Mouse (Mus musculus) adrenal gland, adult 8-10 months (tissue): ENCODE data around the gene Paqr4. TPM values are rescaled to one million over a fixed set of nuclear protein-coding genes. Genes with fewer than 3 reads are reported as not detected.
"Not testable (repeated sequence)": the region's sequence is repeated elsewhere in the genome, so short reads cannot be mapped to it uniquely, and the experiment has no call there.

Experiments used
- DNase-seq: peaks from one replicate; pipeline ENCODE4 v3.0.0; 2022
- total RNA-seq, 4 experiments: library from RNA; stranded (reverse); gene quantifications; 2 replicates each; pipeline ENCODE4 v1.2.4; 2022

Paqr4 gene
- 10 to 100 TPM in 3 of 4 experiments, 1 to 10 TPM in 1; 7.7 to 17.9 (median 12.0) TPM for total RNA-seq

DNA sequence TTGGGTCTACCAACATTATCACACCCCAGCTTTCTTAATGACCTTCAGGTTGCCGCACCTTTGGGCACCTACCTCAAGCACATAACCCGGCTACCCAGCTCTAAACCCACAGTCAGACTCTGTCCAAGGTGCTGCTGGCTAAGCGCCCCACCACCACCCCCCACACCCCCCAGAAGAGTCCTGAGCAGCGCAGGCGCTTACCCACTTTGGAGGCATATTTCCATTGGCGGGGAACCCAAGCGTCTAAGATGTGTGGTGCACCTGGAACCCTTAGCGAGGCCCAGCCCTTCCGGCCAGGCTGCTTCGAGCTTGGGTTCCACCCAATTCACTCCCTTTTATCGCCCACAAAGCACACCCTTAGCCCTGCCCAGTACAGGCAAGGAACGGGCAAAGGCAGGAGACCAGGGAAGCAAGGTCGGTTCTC lies at the start of gene Paqr4:
TSS of gene Paqr4 (minus strand) at position 270 of the 424 bp plus-strand sequence.
- DNase-seq = no peak

DNA sequence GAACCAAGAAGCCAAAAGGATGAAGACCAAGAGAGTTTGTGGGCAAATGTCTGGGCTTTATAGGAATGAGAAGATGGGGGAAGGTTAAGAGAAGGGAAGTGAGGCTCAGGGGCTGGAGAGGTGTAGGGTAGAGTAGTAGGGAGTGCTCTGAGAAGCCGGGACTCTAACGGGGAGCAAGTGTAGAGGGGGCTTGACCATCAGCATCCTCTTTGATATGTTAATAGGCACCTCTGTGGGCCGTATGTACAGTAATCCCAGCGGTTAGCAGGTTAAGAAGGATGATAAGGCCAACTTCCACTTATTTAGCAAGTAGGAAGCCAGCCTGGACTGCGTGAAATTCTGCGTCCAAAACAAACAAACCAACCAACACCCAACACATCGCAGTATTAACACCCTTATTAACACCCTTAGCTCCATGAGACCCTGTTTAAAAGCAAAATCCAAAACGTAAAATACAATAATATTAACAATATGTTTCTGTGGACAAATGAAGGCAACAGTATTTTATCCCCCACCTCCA lies 49.1 kb upstream of the Paqr4 start:
- DNase-seq = no peak

DNA sequence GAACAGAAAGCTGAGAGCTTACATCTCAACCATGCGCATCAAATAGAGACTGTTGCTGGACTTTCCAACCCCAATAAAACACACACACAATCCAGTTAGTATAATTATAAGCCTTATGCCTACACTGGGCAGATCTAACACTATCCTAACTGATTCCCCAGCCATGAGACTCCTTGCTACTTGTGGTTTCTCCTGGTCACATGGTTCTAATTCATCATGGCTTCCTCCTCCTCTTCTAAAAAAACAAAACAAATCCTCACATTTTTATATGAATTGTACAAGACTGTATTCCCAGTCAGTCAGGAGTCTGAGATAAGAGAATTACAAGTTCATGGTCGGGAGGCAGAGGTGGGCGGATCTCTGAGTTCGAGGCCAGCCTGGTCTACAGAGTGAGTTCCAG lies 48.3 kb upstream of the Paqr4 start:
- no peak for DNase-seq

DNA sequence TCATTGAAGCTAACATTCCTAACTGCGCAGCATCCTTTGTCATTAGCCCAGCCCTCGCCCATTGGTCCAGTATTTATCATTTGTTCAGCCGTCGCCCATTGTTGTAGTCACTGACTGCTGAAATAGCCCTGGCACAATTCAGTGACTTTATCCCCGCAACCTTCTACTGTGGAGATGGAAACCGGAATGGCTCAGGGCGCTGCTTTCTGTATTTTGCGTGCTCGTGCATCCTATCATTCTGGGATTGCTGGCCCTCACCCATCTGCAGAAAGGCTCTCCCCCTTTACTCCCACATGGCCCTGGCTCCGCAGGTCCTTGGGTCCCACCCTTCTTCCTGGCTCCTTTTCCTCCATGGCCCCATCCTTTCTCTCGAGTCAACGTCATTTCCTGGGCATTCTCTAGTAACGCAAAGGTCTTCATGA lies 45.9 kb upstream of the Paqr4 start:
- peak; percentile 34 for DNase-seq

DNA sequence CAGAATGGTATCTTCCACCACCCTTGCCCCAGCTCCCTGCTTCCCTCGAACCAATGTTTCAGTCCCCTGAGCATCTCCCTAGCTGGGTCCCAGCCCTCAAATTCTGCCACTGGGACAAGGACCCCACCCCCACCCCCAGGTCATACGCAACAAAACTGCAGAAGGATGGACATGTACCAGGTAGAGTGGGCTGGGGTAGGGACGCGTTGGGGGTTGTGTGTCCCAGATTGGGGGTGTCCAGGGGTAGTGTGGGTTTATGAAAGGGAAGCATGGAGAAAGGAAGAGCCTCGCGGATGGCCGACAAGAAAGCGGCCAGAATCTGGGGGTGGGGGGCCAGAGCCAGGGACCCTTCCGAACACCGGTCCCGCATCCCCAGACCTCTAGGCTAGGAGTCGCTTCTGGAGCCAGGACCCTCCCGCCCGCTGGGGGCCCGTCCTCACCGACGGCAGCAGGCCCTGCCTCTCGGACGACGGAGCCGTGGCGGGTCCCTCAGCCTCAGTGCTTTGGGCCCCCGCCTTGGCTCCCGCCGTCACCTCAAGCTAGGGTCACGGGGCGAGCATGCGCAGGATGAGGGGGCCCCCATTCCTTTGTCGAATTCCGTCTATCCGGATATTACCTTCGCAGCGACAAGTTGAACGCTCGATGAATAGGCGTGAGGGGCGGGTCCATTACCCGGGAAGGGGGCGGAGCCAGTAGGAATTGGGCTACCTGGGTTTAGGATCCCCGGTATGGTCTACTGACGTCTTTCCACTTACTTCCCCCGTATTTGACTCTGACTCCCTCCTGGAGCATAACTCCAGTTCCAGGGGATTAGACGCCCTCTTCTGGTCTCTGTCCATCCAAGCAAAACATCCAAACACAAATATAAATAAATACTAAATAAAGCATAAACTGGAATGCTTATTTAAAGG lies 45.1 kb upstream of the Paqr4 start, which contains the start of gene Flywch2:
TSS of gene Flywch2 (minus strand) at position 521 of the 911 bp plus-strand sequence.
- DNase-seq = peak; percentile 77

DNA sequence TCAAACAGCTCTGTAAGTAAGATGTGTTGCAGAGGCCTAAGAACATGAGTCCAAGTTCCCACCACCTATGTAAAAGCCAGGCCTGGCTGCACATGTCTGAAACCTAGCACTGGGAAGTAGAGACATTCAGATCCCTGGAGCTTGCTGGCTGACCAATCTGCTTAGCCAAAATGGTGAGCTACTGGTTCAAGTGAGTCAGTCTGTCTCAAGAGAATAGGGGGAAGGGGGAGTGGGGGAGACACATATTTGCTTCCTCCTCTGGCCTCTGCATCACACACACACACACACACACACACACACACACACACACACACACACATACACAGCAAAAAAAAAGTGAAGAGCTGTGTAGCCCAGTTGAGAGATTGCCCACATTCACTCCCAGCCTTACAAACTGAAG lies 42.7 kb upstream of the Paqr4 start:
- no peak for DNase-seq

DNA sequence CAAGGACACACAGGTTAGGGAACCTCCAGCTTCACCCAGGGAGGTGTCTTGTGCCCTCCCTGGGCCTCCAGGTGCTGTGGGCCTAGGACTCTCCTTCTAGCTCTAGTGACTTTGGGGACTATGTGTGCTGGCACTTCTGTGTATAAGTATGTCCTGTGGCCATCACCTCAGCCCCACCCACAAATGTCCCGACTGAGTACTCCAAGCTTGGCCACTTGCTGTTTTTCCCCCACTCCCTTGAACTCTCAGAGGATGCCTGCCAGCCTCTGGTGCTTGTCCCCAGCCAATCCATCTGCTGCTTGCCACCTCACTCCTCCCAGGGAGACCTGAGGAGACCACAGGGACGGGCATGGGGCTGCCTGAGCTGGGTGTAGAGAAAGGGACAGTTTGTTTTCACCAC lies 37.8 kb upstream of the Paqr4 start:
- DNase-seq = no peak

DNA sequence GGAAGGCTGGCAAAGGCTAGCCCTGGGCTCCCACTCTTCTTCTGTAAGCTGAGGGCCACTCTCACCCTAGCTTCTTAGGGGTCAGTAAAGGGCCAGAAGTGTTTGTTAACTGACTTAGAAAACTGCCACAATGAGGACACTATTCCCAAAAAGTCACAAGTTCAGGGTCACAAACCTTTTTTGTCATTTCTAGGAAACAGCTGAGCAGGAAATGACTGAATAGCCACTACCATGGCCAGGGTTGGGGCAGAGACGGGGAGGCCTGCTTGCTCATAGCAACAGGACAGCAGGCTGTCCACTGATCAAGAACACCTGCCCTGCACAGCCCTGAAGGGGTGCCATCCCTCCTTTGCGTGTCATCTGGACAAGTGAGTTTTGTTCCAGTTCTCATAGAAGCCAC lies 36.5 kb upstream of the Paqr4 start:
- DNase-seq = no peak

DNA sequence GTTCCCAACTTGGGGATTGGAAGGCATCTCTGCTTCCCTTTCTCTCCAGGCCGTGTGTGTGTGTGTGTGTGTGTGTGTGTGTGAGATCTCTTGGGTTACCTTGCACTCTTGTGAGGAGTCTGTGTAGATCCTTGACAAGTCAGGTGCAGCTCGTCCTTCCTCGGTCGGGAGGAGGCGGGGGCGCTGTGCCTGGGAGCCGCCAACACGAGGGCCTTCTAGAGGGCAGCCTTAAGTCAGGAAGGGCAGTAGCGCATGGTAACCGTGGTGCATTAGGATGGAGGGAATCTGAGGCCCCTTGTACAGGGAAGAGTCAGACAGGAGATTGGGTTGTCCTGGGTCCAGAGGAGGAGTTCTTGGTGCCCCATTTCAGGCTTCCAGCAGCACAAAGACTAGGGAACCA lies 35.5 kb upstream of the Paqr4 start:
- no peak for DNase-seq

DNA sequence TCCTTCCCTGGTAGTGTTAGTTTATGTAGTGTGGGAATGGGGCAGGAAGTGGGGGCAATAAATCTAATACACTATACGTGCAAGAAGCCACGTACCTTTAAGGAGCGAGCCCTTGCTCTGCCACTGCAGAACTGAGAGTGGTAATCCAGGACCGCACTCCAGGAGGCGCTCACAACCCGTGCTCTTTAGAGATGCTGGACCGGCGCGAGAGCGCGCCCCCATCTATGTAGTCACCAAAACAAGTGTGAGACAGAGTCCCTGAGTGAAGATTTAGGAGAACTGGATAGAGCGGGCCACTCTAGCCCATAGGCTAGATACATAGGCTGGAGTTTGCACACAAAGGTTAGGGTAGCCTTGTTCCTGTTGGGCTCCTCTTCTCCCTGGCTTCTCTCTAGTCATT lies 33.4 kb upstream of the Paqr4 start:
- peak; percentile 80 for DNase-seq

DNA sequence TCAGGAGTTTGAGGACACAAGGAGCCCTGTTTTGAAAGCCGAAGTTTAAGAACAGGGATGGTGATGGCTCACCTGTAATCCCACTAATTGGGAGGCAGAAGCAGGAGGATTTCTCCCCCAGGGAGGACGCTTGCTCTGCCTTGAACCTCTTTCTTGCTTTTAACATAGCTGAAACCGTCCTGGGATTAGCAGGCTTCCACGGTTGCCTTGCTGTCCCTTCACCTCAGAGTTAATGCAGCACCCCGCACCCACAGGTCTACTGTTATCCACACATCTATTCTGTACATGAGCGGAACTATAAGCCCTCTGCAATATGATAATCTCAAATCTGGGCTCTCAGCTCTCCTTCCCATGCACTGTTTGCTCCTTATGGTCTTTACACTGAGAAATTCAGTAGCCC lies 33.0 kb upstream of the Paqr4 start:
- no peak for DNase-seq

DNA sequence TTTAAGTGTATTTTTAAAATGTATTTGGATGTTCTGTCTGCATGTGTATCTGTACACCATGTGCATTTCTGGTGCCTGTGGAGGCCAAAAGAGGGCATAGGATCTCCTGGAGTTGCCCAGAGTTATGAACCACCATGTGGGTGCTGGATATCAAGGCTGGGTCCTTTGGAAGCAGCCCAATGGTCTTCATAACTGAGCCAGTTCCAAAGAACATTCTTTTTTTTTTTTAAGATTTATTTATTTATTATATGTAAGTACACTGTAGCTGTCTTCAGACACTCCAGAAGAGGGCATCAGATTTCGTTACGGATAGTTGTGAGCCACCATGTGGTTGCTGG lies 31.5 kb upstream of the Paqr4 start:
- DNase-seq = not testable (repeated sequence)

DNA sequence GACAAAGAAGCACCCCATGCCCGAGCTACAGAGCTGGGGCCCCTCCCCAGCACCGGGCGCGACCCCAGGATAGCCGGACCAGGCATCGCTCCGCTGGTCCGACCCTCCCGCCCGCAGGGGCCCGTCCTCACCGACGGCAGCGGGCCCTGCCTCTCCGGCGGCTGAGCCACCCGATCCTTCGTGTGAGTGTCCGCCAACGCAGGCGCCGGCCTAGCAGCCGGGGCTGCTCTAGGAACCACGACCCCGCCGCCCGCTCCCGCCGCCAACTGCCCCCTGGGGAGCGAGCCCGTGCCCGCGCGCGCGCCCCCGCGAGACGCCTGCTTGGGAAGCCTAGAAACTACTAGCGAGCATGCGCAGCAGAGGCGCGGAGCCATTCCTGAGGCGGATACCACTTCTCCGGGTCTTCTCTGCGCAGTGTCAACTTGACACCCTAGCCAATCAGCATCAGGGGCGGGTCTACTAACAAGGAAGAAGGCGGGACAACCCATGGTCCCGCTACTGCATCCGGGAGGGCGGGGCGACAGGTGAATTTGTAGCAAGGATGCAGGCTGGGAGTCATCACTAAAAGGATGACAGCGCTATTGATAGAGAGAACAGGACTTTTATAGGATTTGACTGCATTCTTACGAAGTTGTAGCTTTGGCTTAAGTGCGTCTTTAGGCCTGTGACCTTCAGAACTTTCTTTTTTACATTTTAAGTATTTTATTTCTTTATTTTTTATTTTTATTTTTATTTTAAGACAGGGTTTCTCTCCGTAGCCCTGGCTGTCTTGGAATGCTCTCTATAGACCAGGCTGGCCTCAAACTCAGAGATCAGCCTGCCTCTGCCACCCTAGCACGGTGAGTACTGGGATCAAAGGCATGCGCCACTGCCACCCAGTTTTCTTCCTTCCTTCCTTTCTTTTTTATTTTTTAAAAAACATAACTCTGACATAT lies 30.9 kb upstream of the Paqr4 start, which contains the start of gene Flywch1:
TSS of gene Flywch1 (minus strand) at position 319 of the 935 bp plus-strand sequence.
- peak; percentile 99 for DNase-seq

DNA sequence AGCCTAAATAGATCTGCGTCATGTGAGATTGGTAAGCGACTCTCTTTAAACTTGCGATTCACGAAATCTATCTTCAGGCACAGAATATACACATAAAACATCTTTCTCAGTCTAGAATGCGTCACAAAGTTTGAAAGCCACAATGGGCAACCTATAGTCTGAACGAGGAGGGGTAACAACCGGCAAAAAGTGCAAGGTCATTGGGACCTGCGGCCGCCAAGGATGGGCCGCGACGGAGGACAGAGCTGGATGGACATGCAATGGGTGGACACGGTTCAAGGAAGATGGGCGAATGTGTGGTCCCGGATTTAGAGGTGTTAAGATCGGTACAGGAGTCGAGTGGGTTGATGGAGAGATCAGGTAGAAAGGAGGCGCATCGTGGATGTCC lies 30.2 kb upstream of the Paqr4 start:
- peak; percentile 32 for DNase-seq

DNA sequence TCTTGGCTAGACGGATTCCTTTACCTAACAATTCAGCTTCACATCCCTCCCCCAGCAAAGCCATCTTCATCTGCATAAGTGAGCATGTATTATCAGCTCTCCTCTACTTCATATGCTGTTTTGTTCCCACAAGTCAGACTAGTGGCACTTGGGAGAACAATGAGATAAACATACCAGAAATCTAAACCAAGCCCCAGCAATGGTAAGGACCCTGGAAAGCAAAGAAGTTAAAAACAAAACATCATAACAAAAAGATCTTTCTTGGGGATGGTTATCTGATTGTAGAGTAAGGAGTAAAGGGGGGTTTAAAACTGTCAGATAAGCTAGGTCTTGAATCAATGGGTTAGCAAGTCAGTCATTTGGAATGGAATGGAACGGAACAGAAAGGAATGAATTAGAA lies 29.8 kb upstream of the Paqr4 start:
- no peak for DNase-seq

DNA sequence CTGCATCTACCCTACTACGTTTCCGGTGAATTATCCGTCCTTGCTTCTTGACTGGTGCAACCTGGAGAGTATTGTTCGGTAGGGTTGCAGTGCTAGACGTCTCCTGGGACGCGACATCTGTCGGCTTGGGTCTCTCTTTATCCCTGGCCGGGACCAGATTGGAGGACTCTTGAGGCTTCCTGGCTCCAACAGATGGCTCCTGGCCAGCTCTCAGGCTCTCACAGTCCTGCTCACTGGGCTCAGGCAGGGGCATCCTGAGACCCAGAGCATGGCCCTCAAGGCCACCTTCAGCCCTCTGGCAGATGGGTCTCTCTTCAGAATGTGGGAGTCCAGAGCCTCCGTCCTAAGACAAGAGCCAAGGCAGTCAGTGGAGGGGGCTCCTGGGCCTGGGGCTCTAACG lies 22.3 kb upstream of the Paqr4 start:
- DNase-seq = no peak

DNA sequence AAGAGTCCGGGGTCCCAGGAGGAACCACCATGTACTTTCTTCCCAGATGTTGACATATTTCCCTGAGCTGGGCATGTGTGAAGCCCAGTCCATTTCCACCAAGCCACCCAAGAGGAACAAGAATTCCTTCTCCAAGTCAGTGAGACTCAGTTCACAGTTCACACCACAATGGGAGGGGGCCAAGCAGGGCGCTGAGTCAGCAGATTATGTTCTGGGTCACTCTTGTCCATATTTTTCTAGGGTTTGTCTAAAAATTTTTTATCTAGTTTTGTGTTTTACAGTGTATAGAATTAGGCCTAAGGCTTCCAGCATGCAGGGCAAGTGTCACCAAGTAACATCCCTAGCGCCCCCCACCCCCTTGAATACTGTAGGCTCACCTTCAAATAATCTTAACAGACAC lies 20.5 kb upstream of the Paqr4 start:
- no peak for DNase-seq

DNA sequence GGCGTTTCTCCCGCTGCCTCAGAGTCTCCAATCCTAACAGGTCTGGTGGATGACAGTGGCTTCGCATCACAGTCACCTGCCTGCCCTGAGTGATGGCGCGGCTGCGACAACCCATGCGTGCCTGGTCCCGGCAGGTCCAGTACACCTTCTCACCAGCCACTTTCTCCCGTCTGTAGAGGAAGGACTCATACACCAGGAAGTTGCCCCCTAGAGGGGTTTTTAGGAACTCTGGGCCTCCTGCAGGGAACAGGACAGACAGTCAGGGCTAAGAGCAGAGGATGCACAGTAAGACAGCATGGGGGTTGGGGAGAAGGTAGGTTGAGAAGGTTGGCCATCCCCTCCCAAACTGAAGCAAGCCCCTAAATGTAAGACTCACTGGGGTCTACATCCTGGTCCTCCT lies 19.6 kb upstream of the Paqr4 start:
- DNase-seq = no peak

DNA sequence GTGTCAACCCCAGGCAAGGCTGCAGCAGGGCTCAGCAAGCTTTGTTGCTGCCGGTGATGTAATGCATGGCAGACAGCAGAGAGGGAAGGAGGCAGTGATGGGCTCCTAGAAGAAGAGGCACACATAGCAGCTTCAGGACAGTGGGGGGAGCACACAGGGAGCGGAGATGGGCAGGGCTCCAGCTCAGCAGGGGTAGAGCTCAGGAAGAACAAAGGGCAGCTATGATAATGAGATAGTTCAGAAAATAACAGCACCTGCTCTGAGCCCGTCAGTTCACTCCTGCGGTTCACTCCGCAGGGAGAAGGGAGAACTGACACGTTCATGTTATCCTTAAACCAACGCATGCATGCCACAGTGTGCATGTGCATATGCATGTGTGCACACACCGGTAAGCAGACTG lies 18.1 kb upstream of the Paqr4 start:
- no peak for DNase-seq

DNA sequence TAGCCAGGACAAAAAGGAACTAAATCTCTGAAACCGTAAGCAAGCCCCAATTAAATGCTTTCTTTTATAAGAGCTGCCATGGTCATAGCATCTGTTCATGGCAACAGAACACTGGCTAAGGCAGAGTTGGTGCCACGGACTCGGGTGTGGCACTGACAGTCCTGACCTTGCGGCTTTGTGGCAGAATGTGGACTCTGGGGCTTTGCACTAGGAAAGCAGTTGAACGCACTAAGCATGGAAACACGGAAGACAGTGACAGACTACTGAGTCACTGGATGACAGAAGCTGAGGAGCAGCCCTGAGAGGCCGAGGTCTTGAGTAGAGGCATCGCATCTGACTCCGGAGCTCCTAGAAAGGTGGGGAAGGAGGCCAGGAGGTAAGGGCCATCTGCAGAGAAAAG lies 16.9 kb upstream of the Paqr4 start:
- no peak for DNase-seq

DNA sequence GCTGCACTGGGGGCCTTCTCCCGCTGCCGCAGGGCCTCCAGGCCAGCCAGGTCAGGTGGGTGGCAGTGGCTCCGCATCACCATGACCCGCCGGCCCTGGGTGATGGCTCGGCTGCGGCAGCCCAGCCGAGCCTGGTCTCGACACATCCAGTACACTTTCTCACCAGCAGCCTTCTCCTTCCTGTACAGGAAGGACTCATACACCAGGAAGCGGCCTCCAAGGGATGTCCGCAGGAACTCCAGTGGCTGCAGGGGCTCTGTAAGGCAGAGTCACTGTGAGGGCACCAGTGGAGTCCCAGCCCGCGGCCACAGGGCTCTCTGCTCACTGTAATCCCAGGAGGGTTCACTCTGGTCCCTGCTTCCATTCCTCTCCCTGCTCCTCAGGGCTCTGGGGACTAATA lies 15.0 kb upstream of the Paqr4 start:
- DNase-seq = no peak

DNA sequence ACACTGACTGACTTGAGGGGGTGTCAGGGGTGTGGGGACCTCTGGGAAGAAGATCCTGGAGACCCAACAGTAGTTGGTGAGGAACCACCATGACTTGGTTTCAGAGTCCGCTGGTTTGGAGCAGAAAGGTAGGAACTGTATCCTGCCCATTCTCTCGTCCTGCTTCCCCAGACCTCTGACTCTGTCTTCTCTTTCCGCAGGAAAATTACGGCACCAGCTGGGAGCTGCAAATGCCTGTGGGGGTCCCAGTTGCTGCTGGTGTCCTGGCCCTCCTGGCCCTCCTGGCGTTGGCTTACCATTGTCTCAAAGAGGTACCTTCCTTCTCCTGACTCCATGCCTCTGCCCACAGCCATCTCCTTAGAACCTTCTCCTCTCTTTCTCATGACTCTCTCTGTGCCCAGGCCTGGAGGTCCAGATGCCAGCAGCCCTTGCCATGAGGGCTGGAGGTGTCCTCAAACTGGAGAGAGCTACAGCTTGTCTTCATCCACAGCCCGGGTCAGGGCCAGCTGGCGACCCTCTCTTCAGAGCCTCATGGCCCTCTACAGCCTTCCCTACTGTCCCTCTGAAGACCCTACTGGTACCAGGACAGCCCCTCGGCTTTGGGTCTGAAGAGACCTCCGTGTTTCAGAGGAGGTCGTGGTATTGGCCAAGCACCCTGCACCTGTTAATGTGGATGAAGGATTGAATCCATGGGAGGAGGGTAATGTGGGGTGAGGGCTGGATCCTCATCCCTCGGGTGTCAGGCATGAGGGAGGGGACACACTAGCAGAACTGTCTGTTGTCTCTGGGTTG lies 8.9 kb upstream of the Paqr4 start:
- DNase-seq = no peak
